8 mouse cellular contexts compared by ENCODE assay signal in the genomic region with DNA sequence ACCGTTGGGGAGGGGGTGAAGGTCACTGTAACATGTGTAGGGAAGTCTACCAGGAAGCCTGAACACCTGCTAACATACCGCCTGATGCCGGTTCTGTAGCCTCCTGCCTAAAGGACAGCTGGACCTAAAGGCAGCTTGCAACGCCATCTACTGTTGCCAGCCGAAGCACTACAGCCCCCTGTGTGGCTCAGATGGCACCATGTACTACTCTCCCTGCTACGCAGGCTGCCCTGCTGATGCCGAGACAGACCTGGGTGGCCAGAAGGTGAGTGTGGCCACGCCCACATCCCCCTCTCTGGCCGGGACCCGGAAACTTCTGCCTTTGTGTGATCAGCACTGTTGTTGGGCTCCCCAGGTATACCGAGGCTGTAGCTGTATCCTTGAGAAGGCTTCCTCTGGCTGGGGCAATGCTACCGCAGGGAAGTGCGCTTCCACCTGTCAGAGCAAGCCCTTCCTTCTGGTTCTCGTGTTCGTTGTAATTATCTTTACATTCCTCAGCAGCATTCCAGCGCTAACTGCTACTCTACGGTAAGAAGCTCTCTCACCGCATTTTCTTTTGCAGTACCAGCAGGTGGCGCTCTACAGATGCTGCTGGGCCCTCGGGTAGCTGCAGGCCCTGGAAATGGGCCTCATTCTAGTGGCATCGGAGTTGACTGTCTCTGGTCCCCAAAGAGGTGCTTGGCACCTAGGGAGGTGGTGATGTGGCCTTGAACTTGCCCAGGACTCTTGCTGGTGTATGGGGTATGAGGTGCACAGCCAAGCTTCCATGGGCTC. TPM values are rescaled to one million over a fixed set of nuclear protein-coding genes. Genes with fewer than 3 reads are reported as not detected.
DNase-seq lines count a peak whose midpoint lies in the region; ATAC-seq lines count a peak whose summit lies in the region.

No protein-coding gene starts in this region.

- no peak overlapping the region for H3K9ac ChIP-seq in liver, embryonic 11.5 days (ENCODE audit: low read depth, low read length)
- H3K9ac ChIP-seq in neural tube, embryonic 14.5 days (replicated peaks; ENCODE audit: low read depth, low read length), result no peak overlapping the region

- H3K36me3 ChIP-seq in liver, embryonic 11.5 days (ENCODE audit: control insufficient read depth, insufficient read depth, low read length), result no peaks in the 10 kb centered on the region
- H3K36me3 ChIP-seq in neural tube, embryonic 14.5 days (ENCODE audit: control insufficient read depth, insufficient read depth, low read length), result no peaks in the 10 kb centered on the region

- peak; percentile 44 to 47; a peak in 3 of 4 replicates for ATAC-seq in hematopoietic stem cell, adult 5-6 weeks (replicated peaks in 1 of 2; ENCODE audit: insufficient read depth in 1 of 2, low FRiP score in 2 of 2, low TSS enrichment in 1 of 2, low read depth in 1 of 2, poor library complexity in 2 of 2, severe bottlenecking in 2 of 2)
- ATAC-seq in liver, embryonic 11.5 days (replicated peaks; ENCODE audit: low FRiP score), result 0 out of 2 replicates have a peak, but pooled peaks have one; percentile 29
- ATAC-seq in neural tube, embryonic 14.5 days (ENCODE audit: low read depth), result peak; percentile 38; the same call in 1 of the 2 replicates

- no peaks in the 10 kb centered on the region; the same call in 1 of the 2 replicates for H3K27me3 ChIP-seq in liver, embryonic 11.5 days (replicated peaks; ENCODE audit: control insufficient read depth, insufficient read depth, low read length)
- no peaks in the 10 kb centered on the region for H3K27me3 ChIP-seq in neural tube, embryonic 14.5 days (ENCODE audit: control insufficient read depth, insufficient read depth, low read length)

- DNase-seq in layer of hippocampus, postnatal 10 days (ENCODE audit: low spot score in 2 of 2), result peak; percentile 44 to 63
- DNase-seq in layer of hippocampus, adult 18-20 months (ENCODE audit: low spot score in 2 of 2), result no peak
- peak; percentile 48 for DNase-seq in MN1 (ENCODE audit: low spot score)
- DNase-seq in embryo, embryonic 11 days, result peak; percentile 67
- DNase-seq in liver, embryonic 11.5 days (ENCODE audit: low spot score), result peak; percentile 53
- no peak for DNase-seq in cerebellum, adult 8-10 months

- no peaks in the 10 kb centered on the region for H3K9me3 ChIP-seq in liver, embryonic 11.5 days (ENCODE audit: control insufficient read depth, low read length)
- no peaks in the 10 kb centered on the region for H3K9me3 ChIP-seq in neural tube, embryonic 14.5 days (ENCODE audit: control insufficient read depth, low read length)

- H3K4me3 ChIP-seq in liver, embryonic 11.5 days (ENCODE audit: low read depth, low read length), result no peak overlapping the region
- no peak overlapping the region for H3K4me3 ChIP-seq in neural tube, embryonic 14.5 days (ENCODE audit: low read depth, low read length)

- no peak overlapping the region for H3K27ac ChIP-seq in liver, embryonic 11.5 days (ENCODE audit: low read depth, low read length)
- no peak overlapping the region for H3K27ac ChIP-seq in neural tube, embryonic 14.5 days (ENCODE audit: low read depth, low read length)

- 16% methylated on average over 21 of the region's 21 CpGs for WGBS in liver, embryonic 11.5 days
- 3% methylated on average over 21 of the region's 21 CpGs for WGBS in neural tube, embryonic 14.5 days

- 0 out of 2 replicates have a peak overlapping the region, but pooled peaks have one; percentile 13 for H3K4me2 ChIP-seq in liver, embryonic 11.5 days
- H3K4me2 ChIP-seq in neural tube, embryonic 14.5 days (ENCODE audit: low read depth, low read length), result no peak overlapping the region

- H3K4me1 ChIP-seq in liver, embryonic 11.5 days (replicated peaks; ENCODE audit: control insufficient read depth, insufficient read depth, low read length), result no peaks in the 10 kb centered on the region; the same call in 1 of the 2 replicates
- no peaks in the 10 kb centered on the region for H3K4me1 ChIP-seq in neural tube, embryonic 14.5 days (ENCODE audit: control insufficient read depth, insufficient read depth, low read length)

RNA-seq across cellular contexts. Expression of gene Slco4a1, which starts 16.4 kb away (rescaled TPM):
- total RNA-seq in layer of hippocampus, postnatal 10 days (2021), result 1 to 10 TPM; 1.5 to 2.6 TPM
- 1 to 10 TPM; 1.3 to 1.8 TPM for total RNA-seq in layer of hippocampus, adult 18-20 months (2021)
- total RNA-seq in hematopoietic stem cell, adult 5-6 weeks (2017), result 6.9 and 8.9 TPM in 2 replicates
- polyA plus RNA-seq in liver, embryonic 11.5 days (2014; fragmentation: Nextera tagmentation; extraction: Ambion mirVana), result 1.5 and 2.0 TPM in 2 replicates
- 2.0 and 2.4 TPM in 2 replicates for polyA plus RNA-seq in neural tube, embryonic 14.5 days (2014; fragmentation: Nextera tagmentation; extraction: Ambion mirVana)

RNA-seq across cellular contexts. Expression of gene Ntsr1, which starts 27.3 kb away (rescaled TPM):
- total RNA-seq in layer of hippocampus, postnatal 10 days (2021), result 10 to 100 TPM; 16.2 to 16.9 TPM
- 1 to 10 TPM; 2.7 to 3.5 TPM for total RNA-seq in layer of hippocampus, adult 18-20 months (2021)
- total RNA-seq in hematopoietic stem cell, adult 5-6 weeks (2017), result not detected in 2 replicates
- polyA plus RNA-seq in liver, embryonic 11.5 days (2014; fragmentation: Nextera tagmentation; extraction: Ambion mirVana), result 0.49 and 0.75 TPM in 2 replicates
- polyA plus RNA-seq in neural tube, embryonic 14.5 days (2014; fragmentation: Nextera tagmentation; extraction: Ambion mirVana), result 1.6 and 2.3 TPM in 2 replicates

Comparison
In these comparisons a context has a peak if more than half of its experiments do, and no peak if none do; other contexts are left out.
1. DNase-seq: peak in layer of hippocampus, postnatal 10 days (2 of 2), MN1 (single experiment), embryo, embryonic 11 days (single experiment) and liver, embryonic 11.5 days (single experiment); none in layer of hippocampus, adult 18-20 months (0 of 2) and cerebellum, adult 8-10 months (single experiment).
2. Peak in every context shown above with its lines, with median percentiles within 50 percentile points of each other: ATAC-seq.